Mouse (Mus musculus): ENCODE measurements at regions not wholly inside any gene's neighbourhood (a gene's known extent, or its start where the extent isn't known, plus 50 kb on each side); places are given as distances from the start of the nearest gene placed in this dataset.
A peak's percentile ranks its signal among the peaks of the same experiment; 100 is the strongest.

GRCm38 (mm10) chr15:36945309-36945708, 62.3 kb downstream of the Zfp706 start:
- no peak for DNase-seq (ENCODE audit: low read depth)

DNA sequence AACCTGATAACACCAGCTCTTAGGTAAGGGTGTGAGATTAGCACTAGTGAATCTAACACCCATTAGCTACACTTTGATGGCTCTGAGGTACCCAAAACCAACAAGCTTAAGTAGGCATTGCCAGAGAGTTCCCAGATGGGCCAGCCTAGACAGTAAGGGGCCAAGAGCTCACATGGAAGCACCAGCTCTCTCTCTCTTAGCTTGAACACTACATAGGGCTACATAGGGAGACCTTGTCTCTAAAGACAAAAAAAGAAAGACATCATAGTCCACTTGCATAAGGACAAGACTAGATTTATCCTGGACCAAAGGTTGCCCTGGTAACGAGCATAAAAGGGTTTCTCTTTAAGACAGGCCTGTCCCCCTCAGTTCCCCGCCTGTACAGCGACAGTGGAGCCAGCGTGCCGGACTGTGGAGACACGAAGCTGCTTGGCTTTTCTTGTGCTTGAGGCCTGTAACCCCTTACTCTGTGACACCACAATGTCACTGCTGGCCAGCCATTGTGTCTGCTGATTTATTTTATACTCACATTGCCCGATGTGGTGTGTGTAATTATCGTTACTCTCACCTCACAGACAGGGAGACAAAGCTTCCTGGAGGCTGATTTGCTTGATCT, 62.9 kb downstream of the Zfp706 start:
- DNase-seq (ENCODE audit: low read depth), result no peak

DNA sequence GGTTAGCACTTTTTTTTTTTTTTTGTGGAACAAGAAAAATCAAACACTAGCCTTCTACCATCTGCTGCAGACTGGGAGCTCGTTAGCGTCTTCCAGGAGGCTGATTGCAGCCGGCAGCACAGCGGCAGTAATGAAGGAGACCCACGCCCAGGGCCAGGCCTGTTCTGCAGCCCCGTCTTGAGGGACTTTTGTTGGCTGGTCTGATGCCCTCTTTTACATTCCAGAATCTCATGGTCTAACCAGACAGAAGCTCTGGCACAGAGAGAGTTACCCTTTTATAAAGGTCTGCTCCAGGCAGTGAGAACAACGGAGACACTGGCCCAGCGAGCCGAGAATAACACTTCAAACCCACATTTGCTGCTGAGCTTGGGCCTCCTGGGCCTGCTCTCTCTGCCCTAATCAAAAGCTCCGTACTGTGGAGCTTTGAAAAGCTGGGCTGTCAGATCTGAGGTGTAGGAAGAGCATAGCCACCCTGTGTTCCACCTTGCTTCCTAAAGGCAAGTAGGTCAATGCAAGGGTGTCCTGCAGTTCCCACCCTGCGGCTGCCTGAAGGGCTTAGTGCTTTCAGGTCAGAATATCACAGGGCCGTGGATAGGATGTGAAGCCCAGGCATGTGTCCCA, 64.0 kb downstream of the Zfp706 start:
- no peak for DNase-seq (ENCODE audit: low read depth)

GRCm38 (mm10) chr15:36942261-36942660, 65.3 kb downstream of the Zfp706 start:
- no peak for DNase-seq (ENCODE audit: low read depth)

DNA sequence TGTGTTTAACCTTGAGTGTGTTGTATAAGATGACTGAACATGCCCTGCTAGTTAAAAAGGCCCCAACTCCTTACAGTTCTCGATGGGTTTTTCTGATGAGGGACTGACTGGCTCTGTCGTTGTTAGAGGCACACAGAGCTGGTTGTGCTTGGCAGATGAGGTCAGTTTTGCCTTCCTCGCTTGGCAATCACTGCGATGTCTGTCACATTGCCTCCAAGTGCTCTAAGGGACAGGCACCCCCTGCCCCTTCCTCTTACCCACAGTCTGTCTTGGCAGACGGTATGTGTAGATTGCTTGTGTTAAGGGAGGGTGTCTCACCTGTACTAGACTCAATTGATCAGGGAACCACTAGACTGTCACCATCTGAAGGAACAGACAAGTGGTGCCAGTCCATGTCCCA, 65.8 kb downstream of the Zfp706 start:
- DNase-seq (ENCODE audit: low read depth), result no peak

- DNase-seq (ENCODE audit: low read depth), result no peak
Measured at GRCm38 (mm10) chr15:36939608-36940007, 68.0 kb downstream of the Zfp706 start.

- DNase-seq (ENCODE audit: low read depth), result no peak
Measured at GRCm38 (mm10) chr15:36939153-36939552, 68.4 kb downstream of the Zfp706 start.

DNA sequence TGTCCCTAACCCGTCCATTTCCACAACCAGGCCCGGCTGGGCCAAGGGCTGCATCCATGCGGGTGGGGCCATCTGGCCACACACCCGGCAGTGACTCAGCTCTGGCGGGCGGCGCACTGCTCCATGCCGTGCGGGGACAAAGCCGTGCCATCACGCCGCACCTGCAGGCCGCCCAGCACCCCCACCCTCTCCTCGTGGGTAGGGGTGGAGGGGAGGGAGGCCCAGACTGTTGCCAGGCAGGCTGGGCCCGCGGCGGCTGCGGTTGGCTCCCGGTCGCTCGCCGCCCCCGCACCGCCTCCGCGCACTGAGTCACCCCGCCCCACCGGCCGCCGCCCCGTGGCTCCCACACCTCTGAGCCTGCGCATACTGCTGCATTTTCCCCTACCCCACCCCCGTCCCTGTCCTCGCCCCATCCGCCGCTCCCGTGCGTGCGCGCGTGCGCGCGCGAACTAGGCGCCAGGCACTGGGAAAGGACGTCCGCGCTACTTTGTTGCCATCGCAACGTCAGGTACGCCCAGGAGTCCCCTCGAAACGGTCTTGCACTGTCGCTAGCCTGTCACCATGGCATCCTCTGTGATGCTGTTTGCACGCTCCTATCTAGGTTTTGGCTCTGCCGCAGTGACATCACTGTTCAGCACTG, 68.9 kb downstream of the Zfp706 start:
- peak; percentile 78 for DNase-seq (ENCODE audit: low read depth)

DNA sequence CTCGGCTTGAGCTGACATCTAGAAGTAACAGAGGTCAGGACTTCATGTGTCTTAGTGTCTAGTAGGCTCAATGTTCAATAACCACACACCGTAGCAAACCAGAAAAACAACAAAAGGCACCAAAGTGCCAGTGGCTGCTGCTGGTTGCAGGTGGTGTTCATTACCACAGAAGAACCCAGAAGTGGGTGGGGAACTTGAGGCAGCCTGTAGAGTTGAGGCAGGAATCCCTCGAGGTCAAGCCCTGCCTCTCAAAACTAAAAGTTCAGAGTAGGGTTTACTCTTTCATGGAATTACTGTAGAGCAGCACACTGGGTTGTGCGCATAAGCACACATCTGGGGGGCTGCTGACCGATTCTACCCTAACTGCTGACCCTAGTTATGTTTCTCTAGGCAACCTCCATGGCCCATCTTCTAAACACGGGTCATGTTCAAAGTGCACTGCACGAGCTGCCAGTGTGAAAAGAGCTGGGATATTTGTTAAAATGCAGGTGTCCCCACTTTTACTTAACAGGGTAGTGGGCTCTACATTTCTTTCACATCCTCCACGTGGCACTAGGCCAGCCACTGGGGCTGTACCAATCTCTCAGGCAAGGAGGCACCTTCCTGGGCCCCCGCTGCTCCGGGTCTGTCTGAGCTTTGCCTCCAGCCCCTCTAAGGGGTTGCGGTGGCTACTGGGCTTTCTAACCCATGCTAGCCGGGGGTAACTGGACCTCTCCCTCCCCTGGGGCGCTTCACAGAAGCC, 69.6 kb downstream of the Zfp706 start:
- DNase-seq (ENCODE audit: low read depth), result no peak

GRCm38 (mm10) chr15:36937067-36937657, 70.4 kb downstream of the Zfp706 start:
- DNase-seq (ENCODE audit: low read depth), result no peak

- no peak for DNase-seq (ENCODE audit: low read depth)
Measured at GRCm38 (mm10) chr15:36934801-36935200, 72.8 kb downstream of the Zfp706 start.

GRCm38 (mm10) chr15:36933581-36933991, 74.0 kb downstream of the Zfp706 start:
- no peak for DNase-seq (ENCODE audit: low read depth)

- no peak for DNase-seq (ENCODE audit: low read depth)
Measured at GRCm38 (mm10) chr15:36931460-36931859, 76.1 kb downstream of the Zfp706 start.

- DNase-seq (ENCODE audit: low read depth), result no peak
Measured at GRCm38 (mm10) chr15:36930433-36930832, 77.1 kb downstream of the Zfp706 start.

DNA sequence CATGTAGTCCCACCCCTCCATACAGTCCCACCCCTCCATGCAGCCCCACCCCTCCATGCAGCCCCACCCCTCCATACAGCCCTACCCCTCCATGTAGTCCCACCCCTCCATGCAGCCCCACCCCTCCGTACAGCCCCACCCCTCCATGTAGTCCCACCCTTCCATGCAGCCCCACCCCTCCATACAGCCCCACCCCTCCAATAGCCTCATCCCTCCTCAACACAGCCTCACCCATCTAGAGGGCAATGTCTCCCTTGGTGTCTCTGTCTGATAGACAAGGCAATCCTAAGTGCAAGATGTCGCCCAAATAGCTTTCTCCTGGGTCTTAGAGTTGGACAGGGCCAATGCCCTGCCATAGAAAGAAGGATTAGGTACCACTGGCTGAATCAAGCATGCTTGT, 77.8 kb downstream of the Zfp706 start:
- DNase-seq (ENCODE audit: low read depth), result no peak

DNA sequence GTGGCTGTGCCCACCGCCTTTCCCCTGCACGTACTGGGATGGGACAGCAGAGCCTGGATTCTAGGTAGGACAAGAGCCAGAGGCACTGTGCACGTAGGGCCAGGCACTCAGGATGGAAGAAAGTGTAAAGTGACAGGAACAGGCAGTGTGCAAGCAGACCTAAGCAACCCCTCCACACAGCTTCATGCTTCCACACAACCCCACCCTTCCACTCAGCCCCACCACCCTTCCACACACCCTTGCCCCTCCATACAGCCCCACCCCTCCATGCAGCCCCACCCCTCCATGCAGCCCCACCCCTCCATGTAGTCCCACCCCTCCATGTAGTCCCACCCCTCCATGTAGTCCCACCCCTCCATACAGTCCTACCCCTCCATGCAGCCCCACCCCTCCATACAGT, 78.5 kb downstream of the Zfp706 start:
- no peak for DNase-seq (ENCODE audit: low read depth)

DNA sequence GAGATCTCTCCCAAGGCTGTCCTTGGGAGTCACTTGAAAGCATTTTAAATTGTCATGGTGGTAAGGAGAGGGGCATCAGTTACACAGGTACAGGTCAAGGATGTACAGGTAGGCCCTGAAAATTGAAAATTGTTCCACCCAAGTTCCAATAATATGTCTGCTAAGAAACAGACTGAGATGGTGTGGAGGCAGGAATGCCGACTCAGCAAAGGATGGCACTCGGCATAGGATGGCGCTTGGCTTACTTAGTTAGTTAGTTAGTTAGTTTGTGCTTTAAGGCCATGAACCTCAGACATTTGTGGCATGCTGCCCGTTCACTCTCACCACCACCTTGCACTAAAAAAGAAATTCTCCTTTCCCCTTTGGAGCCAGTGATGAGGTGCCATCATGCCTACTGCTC, 78.9 kb downstream of the Zfp706 start:
- DNase-seq (ENCODE audit: low read depth), result no peak

GRCm38 (mm10) chr15:36927436-36927835, 80.1 kb downstream of the Zfp706 start:
- no peak for DNase-seq (ENCODE audit: low read depth)

- no peak for DNase-seq (ENCODE audit: low read depth)
Measured at GRCm38 (mm10) chr15:36924171-36924570, 83.4 kb downstream of the Zfp706 start.

DNA sequence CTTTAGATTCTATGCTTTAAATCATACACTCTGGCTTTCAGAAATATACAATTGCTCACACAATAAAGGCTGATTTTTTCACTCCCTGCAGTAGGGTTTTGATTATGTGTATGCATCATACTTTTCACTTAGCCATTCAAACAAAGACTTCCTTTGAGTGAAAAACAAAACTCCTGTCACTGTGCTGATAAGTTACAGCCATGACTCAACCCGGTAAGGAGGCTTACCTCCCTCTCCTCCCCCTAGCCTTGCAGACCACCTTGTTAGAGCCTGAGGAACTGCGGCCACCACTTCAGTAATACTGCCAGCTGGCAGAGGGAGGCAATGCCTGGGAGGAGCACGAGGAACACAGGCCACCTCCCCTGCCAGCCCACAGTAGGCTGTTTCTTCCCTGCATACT, 86.2 kb downstream of the Zfp706 start:
- DNase-seq (ENCODE audit: low read depth), result no peak

- DNase-seq (ENCODE audit: low read depth), result no peak
Measured at GRCm38 (mm10) chr15:36920886-36921285, 86.7 kb downstream of the Zfp706 start.

DNA sequence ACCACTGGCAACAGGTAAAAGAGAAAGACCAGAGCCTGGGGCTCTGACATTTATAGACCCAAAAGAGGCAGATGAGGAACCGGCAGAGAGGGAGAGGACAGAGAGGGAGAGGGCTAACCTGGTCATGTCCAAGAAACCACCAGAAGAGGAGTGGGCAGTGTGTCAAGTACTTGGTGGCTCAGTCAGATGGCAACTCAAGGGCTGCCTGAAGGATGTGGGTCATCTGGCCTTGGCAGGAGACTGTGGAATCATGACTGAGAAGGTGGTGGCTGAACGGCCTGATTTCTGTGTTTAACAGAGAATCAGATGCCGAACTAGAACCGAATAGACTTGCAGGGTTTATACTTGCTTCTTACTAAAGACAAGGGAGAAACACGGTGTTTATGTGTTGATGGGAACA, 87.9 kb downstream of the Zfp706 start:
- DNase-seq (ENCODE audit: low read depth), result no peak

DNA sequence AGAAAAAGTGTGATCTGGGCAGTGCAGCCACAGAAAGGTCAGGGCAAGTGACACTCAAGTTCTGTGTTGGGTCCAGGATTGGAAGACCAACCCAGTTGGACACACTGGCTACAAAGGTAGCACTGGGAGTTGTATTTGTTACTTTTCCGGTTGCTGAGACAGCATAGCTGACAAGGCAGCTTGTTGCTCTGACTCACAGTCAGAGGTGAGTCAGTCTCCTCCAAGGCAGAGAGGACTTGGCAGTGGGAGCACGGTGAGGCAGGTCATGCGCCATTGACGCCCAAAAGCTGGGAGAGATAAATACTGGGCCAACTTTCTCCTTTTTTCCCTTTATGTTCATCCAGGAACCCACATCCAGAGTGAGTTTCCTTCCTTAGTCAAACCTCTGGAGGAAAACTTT, 88.4 kb downstream of the Zfp706 start:
- no peak for DNase-seq (ENCODE audit: low read depth)

All from c-Kit-positive CD71-positive TER-119-negative erythroid progenitor cells, embryonic 14.5 days (primary cell).